Mouse (Mus musculus) hindbrain, embryonic 15.5 days (tissue): Measurements from ENCODE around the gene Tomm34. TPM values are rescaled to one million over a fixed set of nuclear protein-coding genes. Genes with fewer than 3 reads are reported as not detected.
"Not testable (repeated sequence)": the region's sequence is repeated elsewhere in the genome, so short reads cannot be mapped to it uniquely, and the experiment has no call there.

Source experiments
- ATAC-seq: fragments of 200-750 bp; cut with Nextera tagmentation; 2 replicates; pipeline ENCODE4 v1.8.0; 2017; ENCODE audit warnings: low read depth, moderate number of reproducible peaks, moderate TSS enrichment; ENCODE audit not compliant: low FRiP score
- H3K27ac ChIP-seq: fragments of 300-500 bp; sonication (generic); replicated peaks from 2 replicates; pipeline ENCODE4 v1.5.1; 2015; ENCODE audit warnings: mild to moderate bottlenecking, inconsistent platforms
- H3K27me3 ChIP-seq: fragments of 300-500 bp; sonication (generic); 2 replicates; pipeline ENCODE4 v1.6.1; 2015; ENCODE audit warnings: control low read depth, inconsistent platforms
- H3K36me3 ChIP-seq: fragments of 300-500 bp; sonication (generic); 2 replicates; pipeline ENCODE4 v1.6.1; 2015; ENCODE audit warnings: control low read depth, inconsistent platforms
- H3K4me1 ChIP-seq: fragments of 300-500 bp; sonication (generic); replicated peaks from 2 replicates; pipeline ENCODE4 v1.6.1; 2015; ENCODE audit warnings: control low read depth, inconsistent platforms
- H3K4me2 ChIP-seq: fragments of 300-500 bp; sonication (generic); 2 replicates; pipeline ENCODE4 v1.6.1; 2015; ENCODE audit warnings: moderate library complexity, mild to moderate bottlenecking, inconsistent platforms
- H3K4me3 ChIP-seq: fragments of 300-500 bp; sonication (generic); 2 replicates; pipeline ENCODE4 v1.5.1; 2015; ENCODE audit warnings: mild to moderate bottlenecking, inconsistent platforms
- H3K9ac ChIP-seq: fragments of 300-500 bp; sonication (generic); 2 replicates; pipeline ENCODE4 v1.6.1; 2015; ENCODE audit warnings: inconsistent platforms
- H3K9me3 ChIP-seq: fragments of 300-500 bp; sonication (generic); 2 replicates; pipeline ENCODE4 v1.6.1; 2016; ENCODE audit warnings: control low read depth, inconsistent platforms
- WGBS: fragments of 180-500 bp; shearing (Covaris S2); methylation state at CpG from one replicate; pipeline ENCODE4 v1.1.7; 2015; 5-methylcytosine and 5-hydroxymethylcytosine counted together
- polyA plus RNA-seq: library from polyadenylated mRNA; unstranded; fragments of >200 nt; fragmentation: Nextera tagmentation; extraction: Ambion mirVana; gene quantifications from 2 replicates; pipeline ENCODE4 v1.2.1, GENCODE M21; 2015

Tomm34 gene
- polyA plus RNA-seq, 1 experiment from 2014 or later: 52.5 TPM

GRCm38 (mm10) chr2:164073918-164074578 lies 3.1 kb upstream of the Tomm34 start:
- peak; percentile 87 for ATAC-seq
- peak overlapping the region; percentile 77 for H3K4me3 ChIP-seq
- H3K9ac ChIP-seq: peak overlapping the region; percentile 79
- peaks cover 24% of the 10 kb centered on the region for H3K4me1 ChIP-seq
- no peaks in the 10 kb centered on the region for H3K9me3 ChIP-seq
- H3K27ac ChIP-seq: peak overlapping the region; percentile 73
- H3K27me3 ChIP-seq: no peaks in the 10 kb centered on the region
- no peaks in the 10 kb centered on the region; the same call in 1 of the 2 replicates for H3K36me3 ChIP-seq
- WGBS: under 1% methylated on average over 48 of the region's 48 CpGs
- H3K4me2 ChIP-seq: peak overlapping the region; percentile 76

GRCm38 (mm10) chr2:164073120-164073519 lies 2.2 kb upstream of the Tomm34 start:
- H3K9me3 ChIP-seq: no peaks in the 10 kb centered on the region
- H3K27ac ChIP-seq: no peak overlapping the region
- peaks cover 34% of the 10 kb centered on the region for H3K4me1 ChIP-seq
- H3K9ac ChIP-seq: no peak overlapping the region
- H3K36me3 ChIP-seq: no peaks in the 10 kb centered on the region; the same call in 1 of the 2 replicates
- WGBS: 88% methylated on average over 7 of the region's 7 CpGs
- ATAC-seq: no peak
- no peaks in the 10 kb centered on the region for H3K27me3 ChIP-seq
- H3K4me2 ChIP-seq: no peak overlapping the region
- no peak overlapping the region for H3K4me3 ChIP-seq

DNA sequence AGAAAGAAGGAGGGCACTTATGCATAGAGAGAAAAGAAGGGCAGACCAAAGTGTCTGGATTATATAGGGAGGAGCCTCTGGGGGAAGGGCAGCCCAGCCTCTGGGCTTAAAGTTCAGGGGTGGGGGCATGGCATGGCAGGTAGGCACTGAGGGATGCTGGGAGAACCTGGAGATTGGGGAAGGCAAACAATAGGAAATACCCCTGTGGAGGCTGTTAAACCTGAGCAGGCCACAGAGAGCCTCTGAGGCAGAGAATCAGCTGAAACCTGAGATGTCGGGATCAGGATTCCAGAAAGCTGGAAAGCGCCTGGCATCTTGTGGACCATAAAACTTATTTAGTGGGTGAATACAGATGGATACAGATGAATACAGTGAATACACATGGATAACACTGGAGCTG lies 1.1 kb upstream of the Tomm34 start:
- Histone ChIP-seq H3K36me3 (no peaks in the 10 kb centered on the region; the same call in 1 of the 2 replicates), H3K4me3 (no peak overlapping the region), H3K4me1 (peaks cover 36% of the 10 kb centered on the region), H3K9me3 (no peaks in the 10 kb centered on the region), H3K4me2 (no peak overlapping the region), H3K9ac (no peak overlapping the region), H3K27me3 (no peaks in the 10 kb centered on the region), H3K27ac (no peak overlapping the region)
- no peak for ATAC-seq
- 86% methylated on average over 2 of the region's 2 CpGs for WGBS

DNA sequence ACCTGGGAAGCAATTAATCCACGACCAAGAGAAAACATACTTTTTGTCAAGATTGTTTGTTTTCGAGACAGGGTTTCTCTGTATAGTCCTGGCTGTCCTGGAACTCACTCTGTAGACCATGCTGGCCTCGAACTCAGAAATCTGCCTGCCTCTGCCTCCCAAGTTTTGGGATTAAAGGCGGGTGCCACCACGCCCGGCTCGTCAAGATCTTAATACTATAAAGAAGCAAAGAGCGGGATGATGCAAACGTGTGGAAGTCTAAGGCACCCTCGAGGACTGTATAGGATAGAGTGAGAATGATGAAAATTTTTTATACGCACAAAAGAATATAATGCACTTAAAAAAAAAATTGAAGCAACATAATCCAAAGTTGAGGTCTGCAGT lies 460 bp upstream of the Tomm34 start:
- 76% methylated on average over 11 of the region's 11 CpGs for WGBS
- H3K36me3 ChIP-seq, H3K9me3 ChIP-seq, H3K27me3 ChIP-seq, ATAC-seq: not testable (repeated sequence)
- Histone ChIP-seq H3K4me2 (peak overlapping the region; percentile 79), H3K27ac (peak overlapping the region; percentile 84), H3K9ac (peak overlapping the region; percentile 82; the same call in 1 of the 2 replicates), H3K4me3 (peak overlapping the region; percentile 83), H3K4me1 (peaks cover 36% of the 10 kb centered on the region)

GRCm38 (mm10) chr2:164070142-164070764 lies 716 bp downstream of the Tomm34 start, which contains the start of gene Stk4:
Gene Stk4, plus strand, starts transcription at chr2:164070322.
- H3K27me3 ChIP-seq: no peaks in the 10 kb centered on the region
- peak within 1 kb of the TSS; percentile 79 for H3K4me2 ChIP-seq
- peaks cover 32% of the 10 kb centered on the region for H3K4me1 ChIP-seq
- peak within 1 kb of the TSS; percentile 84 for H3K27ac ChIP-seq
- WGBS: under 1% methylated on average over 45 of the region's 45 CpGs
- peak; percentile 39 for ATAC-seq
- peak within 1 kb of the TSS; percentile 83 for H3K4me3 ChIP-seq
- H3K36me3 ChIP-seq: peaks cover 7% of the 10 kb centered on the region; the same call in 1 of the 2 replicates
- no peaks in the 10 kb centered on the region for H3K9me3 ChIP-seq
- peak within 1 kb of the TSS; percentile 82 for H3K9ac ChIP-seq

GRCm38 (mm10) chr2:164059634-164060235 lies 11.2 kb downstream of the Tomm34 start:
- WGBS: 90% methylated on average over 8 of the region's 8 CpGs
- H3K36me3 ChIP-seq: peaks cover 72% of the 10 kb centered on the region
- no peak overlapping the region for H3K9ac ChIP-seq
- no peak overlapping the region for H3K4me2 ChIP-seq
- no peaks in the 10 kb centered on the region for H3K4me1 ChIP-seq
- H3K27ac ChIP-seq: no peak overlapping the region
- no peak for ATAC-seq
- H3K27me3 ChIP-seq: no peaks in the 10 kb centered on the region
- H3K4me3 ChIP-seq: no peak overlapping the region
- H3K9me3 ChIP-seq: no peaks in the 10 kb centered on the region

- ATAC-seq: no peak
- H3K9ac ChIP-seq: no peak overlapping the region
- H3K9me3 ChIP-seq: no peaks in the 10 kb centered on the region
- 97% methylated on average over 8 of the region's 8 CpGs for WGBS
- H3K36me3 ChIP-seq: peaks cover 58% of the 10 kb centered on the region
- no peak overlapping the region for H3K4me2 ChIP-seq
- H3K27ac ChIP-seq: no peak overlapping the region
- H3K4me3 ChIP-seq: no peak overlapping the region
- no peaks in the 10 kb centered on the region for H3K4me1 ChIP-seq
- H3K27me3 ChIP-seq: no peaks in the 10 kb centered on the region
Measured at GRCm38 (mm10) chr2:164054671-164055070, 16.3 kb downstream of the Tomm34 start.

DNA sequence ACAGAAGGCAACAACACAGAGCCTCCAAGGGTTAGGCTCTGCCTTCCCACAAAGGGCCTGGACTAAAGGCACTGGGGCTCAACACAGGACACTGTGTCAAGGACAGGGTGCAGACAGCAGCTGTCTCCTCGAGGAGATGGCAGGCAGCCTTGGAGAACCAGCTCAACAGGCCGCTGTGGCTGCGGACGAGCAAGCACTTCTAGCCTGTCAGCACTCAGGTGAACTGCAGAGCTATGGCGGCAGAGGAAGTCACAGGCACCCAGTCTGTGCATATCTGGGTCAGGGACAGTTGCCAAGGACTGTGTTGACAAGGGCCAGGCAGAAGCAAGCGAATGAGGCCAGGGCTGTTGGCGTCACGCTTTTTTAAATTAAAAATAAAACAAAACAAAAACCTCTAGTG lies 17.2 kb downstream of the Tomm34 start:
- Histone ChIP-seq H3K36me3 (peaks cover 49% of the 10 kb centered on the region), H3K27ac (no peak overlapping the region), H3K27me3 (no peaks in the 10 kb centered on the region), H3K9ac (no peak overlapping the region), H3K9me3 (no peaks in the 10 kb centered on the region), H3K4me3 (no peak overlapping the region), H3K4me2 (no peak overlapping the region), H3K4me1 (no peaks in the 10 kb centered on the region)
- no peak for ATAC-seq
- WGBS: 96% methylated on average over 8 of the region's 8 CpGs

DNA sequence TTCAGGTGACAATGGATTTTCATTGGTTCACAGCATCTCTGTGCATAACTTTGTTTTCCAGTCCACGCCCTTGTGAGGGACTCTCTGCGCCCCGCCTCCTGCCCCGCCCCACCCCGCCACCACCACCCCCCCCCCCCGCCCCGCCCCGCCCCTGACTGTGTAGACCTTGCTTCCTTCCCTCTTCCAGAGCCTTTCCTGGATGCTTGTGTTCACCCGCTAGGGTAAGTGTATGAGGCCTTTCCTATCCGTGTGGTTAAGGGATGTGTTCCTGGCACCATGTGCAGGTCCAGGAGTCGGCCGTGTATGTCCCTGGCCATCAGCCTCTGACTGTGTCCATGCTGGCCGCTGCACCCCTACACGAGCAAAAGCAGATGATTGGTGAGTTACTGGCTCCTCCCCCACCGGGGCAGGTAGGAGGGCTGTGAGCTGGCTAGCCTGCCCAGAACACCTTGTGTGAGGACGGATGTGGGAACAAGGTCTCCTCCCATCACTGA lies 23.7 kb downstream of the Tomm34 start:
- H3K4me3 ChIP-seq: peak overlapping the region; percentile 29
- ATAC-seq: peak; percentile 72; the same call in 1 of the 2 replicates
- no peaks in the 10 kb centered on the region for H3K4me1 ChIP-seq
- peak overlapping the region; percentile 6; the same call in 1 of the 2 replicates for H3K9ac ChIP-seq
- 0 out of 2 replicates have a peak, but pooled peaks cover 2% of the 10 kb centered on the region for H3K36me3 ChIP-seq
- peak overlapping the region; percentile 49 for H3K4me2 ChIP-seq
- H3K27me3 ChIP-seq: no peaks in the 10 kb centered on the region
- H3K9me3 ChIP-seq: no peaks in the 10 kb centered on the region
- H3K27ac ChIP-seq: no peak overlapping the region
- WGBS: 1% methylated on average over 13 of the region's 16 CpGs

GRCm38 (mm10) chr2:164041523-164041922 lies 29.4 kb downstream of the Tomm34 start:
- no peaks in the 10 kb centered on the region for H3K9me3 ChIP-seq
- 91% methylated on average over 2 of the region's 2 CpGs for WGBS

DNA sequence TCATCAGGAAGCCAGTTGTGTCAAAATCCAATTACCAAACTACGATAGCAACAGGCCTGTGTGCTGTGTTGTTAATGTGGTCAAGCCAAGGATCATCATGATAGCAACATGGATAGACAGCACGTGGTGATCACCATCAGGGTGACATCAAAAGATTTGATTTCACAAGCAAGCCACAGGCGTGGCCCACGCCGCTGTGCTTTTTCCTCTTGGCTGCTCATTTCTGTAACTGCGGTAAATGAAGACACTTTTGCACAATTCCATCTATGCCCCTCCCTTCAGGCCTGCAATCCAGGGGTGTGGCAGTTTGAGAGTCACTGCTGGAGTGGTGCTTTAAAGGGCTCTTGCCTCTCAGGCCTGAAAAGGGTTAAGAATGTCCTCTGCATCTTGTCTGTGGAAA lies 30.0 kb downstream of the Tomm34 start:
- Histone ChIP-seq H3K27me3 (no peaks in the 10 kb centered on the region), H3K27ac (no peak overlapping the region), H3K4me1 (no peaks in the 10 kb centered on the region), H3K36me3 (no peaks in the 10 kb centered on the region), H3K4me3 (no peak overlapping the region), H3K9me3 (no peaks in the 10 kb centered on the region), H3K9ac (no peak overlapping the region), H3K4me2 (no peak overlapping the region)
- ATAC-seq: no peak
- 88% methylated on average over 6 of the region's 6 CpGs for WGBS

More at GRCm38 (mm10) chr2:164041523-164041922, 29.4 kb downstream of the Tomm34 start:
- Histone ChIP-seq H3K4me1 (no peaks in the 10 kb centered on the region), H3K9ac (no peak overlapping the region), H3K4me3 (no peak overlapping the region), H3K27me3 (no peaks in the 10 kb centered on the region), H3K4me2 (no peak overlapping the region), H3K27ac (no peak overlapping the region), H3K36me3 (no peaks in the 10 kb centered on the region)
- no peak for ATAC-seq
